In genomic region chr16:9279726-9280125, GRCm38 (mm10) we compare ENCODE assay signal across 20 mouse cellular contexts.
DNase-seq lines count a peak whose midpoint lies in the region; ATAC-seq and TF ChIP-seq lines count a peak whose summit lies in the region.
"Had no signal": no experiment of that assay in that cellular context is flagged by ENCODE, and none has a peak within 500 bp of the region (broad histone marks: within the 10 kb centered on the region; RNA-seq: fewer than 3 reads in every experiment).

No protein-coding gene starts in this region.

- H3K27me3 ChIP-seq in hindbrain, embryonic 15.5 days: no peaks in the 10 kb centered on the region
- H3K27me3 ChIP-seq in hindbrain, embryonic 16.5 days (replicated peaks; ENCODE audit: control insufficient read depth, insufficient read depth, low read length): no peaks in the 10 kb centered on the region
- H3K27me3 ChIP-seq in testis, adult 2 months (ENCODE audit: control insufficient read depth, insufficient read depth, low read length): no peaks in the 10 kb centered on the region
- H3K27me3 ChIP-seq: forebrain, embryonic 15.5 days had no signal

- DNase-seq in testis, postnatal 14 days (ENCODE audit: low spot score): no peak
- DNase-seq in retina, embryonic 14.5 days (ENCODE audit: low spot score): peak; percentile 62
- DNase-seq in urinary bladder, postnatal 36 days (ENCODE audit: low spot score in 2 of 2): no peak
- DNase-seq: adrenal gland, adult 8-10 months; adrenal gland, postnatal 36 days; cerebellum, adult 2 months; cerebellum, postnatal 10 days; gastrocnemius, postnatal 36 days; heart, adult 11 months; heart, postnatal 10 days; heart, postnatal 4 days had no signal

- H3K4me3 ChIP-seq in hindbrain, embryonic 15.5 days: no peak overlapping the region
- no peak overlapping the region for H3K4me3 ChIP-seq in hindbrain, embryonic 16.5 days (ENCODE audit: low read length)
- peak overlapping the region; percentile 49 for H3K4me3 ChIP-seq in testis, adult 2 months (ENCODE audit: control insufficient read depth, low read depth, low read length)
- H3K4me3 ChIP-seq: embryonic facial prominence, embryonic 10.5 days; forebrain, embryonic 15.5 days; heart, embryonic 10.5 days had no signal

- no peak overlapping the region for H3K4me2 ChIP-seq in hindbrain, embryonic 15.5 days
- H3K4me2 ChIP-seq in hindbrain, embryonic 16.5 days (ENCODE audit: low read length): no peak overlapping the region
- H3K4me2 ChIP-seq: forebrain, embryonic 15.5 days; hindbrain, embryonic 14.5 days had no signal

- no peaks in the 10 kb centered on the region for H3K9me3 ChIP-seq in hindbrain, embryonic 15.5 days
- no peaks in the 10 kb centered on the region for H3K9me3 ChIP-seq in hindbrain, embryonic 16.5 days (ENCODE audit: control insufficient read depth, low read length)
- H3K9me3 ChIP-seq: embryonic facial prominence, embryonic 10.5 days; forebrain, embryonic 15.5 days; G1E; heart, embryonic 10.5 days had no signal

- no peak for TF ChIP-seq POLR2A in testis, adult 2 months (IDR thresholded peaks at IDR 0.05; ENCODE audit: control insufficient read depth, low read depth, low read length)

- H3K36me3 ChIP-seq in hindbrain, embryonic 15.5 days: no peaks in the 10 kb centered on the region
- H3K36me3 ChIP-seq in hindbrain, embryonic 16.5 days (ENCODE audit: control insufficient read depth, insufficient read depth, low read length): no peaks in the 10 kb centered on the region
- H3K36me3 ChIP-seq in testis, adult 2 months (ENCODE audit: control insufficient read depth, insufficient read depth, low read length): no peaks in the 10 kb centered on the region
- H3K36me3 ChIP-seq: embryonic facial prominence, embryonic 10.5 days; forebrain, embryonic 15.5 days; G1E; heart, embryonic 10.5 days had no signal

- H3K27ac ChIP-seq in hindbrain, embryonic 15.5 days (replicated peaks): 0 out of 2 replicates have a peak overlapping the region, but pooled peaks have one; percentile 67
- H3K27ac ChIP-seq in hindbrain, embryonic 16.5 days (ENCODE audit: low read depth, low read length): no peak overlapping the region
- no peak overlapping the region for H3K27ac ChIP-seq in testis, adult 2 months (ENCODE audit: control insufficient read depth, insufficient read depth, low read depth, low read length)
- H3K27ac ChIP-seq: embryonic facial prominence, embryonic 10.5 days; heart, embryonic 10.5 days had no signal

- ATAC-seq in hindbrain, embryonic 15.5 days (ENCODE audit: low FRiP score, low read depth): no peak
- ATAC-seq in hindbrain, embryonic 16.5 days: no peak
- ATAC-seq: inflammation-experienced regulatory T-cells, adult 6 months had no signal

- H3K9ac ChIP-seq in hindbrain, embryonic 15.5 days: no peak overlapping the region
- H3K9ac ChIP-seq in hindbrain, embryonic 16.5 days (ENCODE audit: low read depth, low read length): no peak overlapping the region
- H3K9ac ChIP-seq: forebrain, embryonic 15.5 days; hindbrain, embryonic 14.5 days had no signal

- 54% methylated on average over 6 of the region's 6 CpGs for WGBS in hindbrain, embryonic 15.5 days
- 52% methylated on average over 6 of the region's 6 CpGs for WGBS in hindbrain, embryonic 16.5 days

- TF ChIP-seq CTCF in testis, adult 2 months (IDR thresholded peaks at IDR 0.05; ENCODE audit: control insufficient read depth, insufficient read depth, insufficient replicate concordance, low read depth, low read length): no peak

- H3K4me1 ChIP-seq in hindbrain, embryonic 15.5 days (replicated peaks): peaks cover 15% of the 10 kb centered on the region
- peaks cover 13% of the 10 kb centered on the region for H3K4me1 ChIP-seq in hindbrain, embryonic 16.5 days (ENCODE audit: control insufficient read depth, insufficient read depth, low read depth, low read length)
- 0 out of 2 replicates have a peak, but pooled peaks cover 2% of the 10 kb centered on the region for H3K4me1 ChIP-seq in testis, adult 2 months (ENCODE audit: control insufficient read depth, insufficient read depth, low read length)
- H3K4me1 ChIP-seq: heart, embryonic 10.5 days had no signal
